Mouse (Mus musculus) heart, embryonic 14.5 days (tissue): ENCODE measurements around the gene Rad23a. TPM values are rescaled to one million over a fixed set of nuclear protein-coding genes. Genes with fewer than 3 reads are reported as not detected.

Source experiments
- ATAC-seq: fragments of 200-750 bp; cut with Nextera tagmentation; 2 replicates; pipeline ENCODE4 v1.8.0; 2017; ENCODE audit warnings: low read depth, moderate TSS enrichment; ENCODE audit not compliant: insufficient number of reproducible peaks, insufficient read depth, low FRiP score
- H3K27ac ChIP-seq, 2 experiments: fragments of 200-500 bp in 1 of 2; fragments of 300-500 bp in 1 of 2; sonication (generic) in 1 of 2; replicated peaks in 1 of 2; 2 replicates each; pipeline ENCODE4 v1.5.1; 2012 to 2014; ENCODE audit warnings: low read depth in 2 of 2, low read length in 2 of 2, control low read depth in 1 of 2, mild to moderate bottlenecking in 1 of 2, mixed read lengths in 1 of 2; ENCODE audit not compliant: control insufficient read depth in 1 of 2, insufficient read depth in 1 of 2
- H3K27me3 ChIP-seq: fragments of 300-500 bp; sonication (generic); 2 replicates; pipeline ENCODE4 v1.6.1; 2014; ENCODE audit warnings: mild to moderate bottlenecking, low read length, control low read depth; ENCODE audit not compliant: control insufficient read depth, insufficient read depth
- H3K36me3 ChIP-seq: fragments of 300-500 bp; sonication (generic); 2 replicates; pipeline ENCODE4 v1.6.1; 2014; ENCODE audit warnings: mild to moderate bottlenecking, control low read depth, low read length, mixed read lengths; ENCODE audit not compliant: control insufficient read depth, insufficient read depth
- H3K4me1 ChIP-seq, 2 experiments: fragments of 200-500 bp in 1 of 2; fragments of 300-500 bp in 1 of 2; sonication (generic) in 1 of 2; 2 replicates each; pipeline ENCODE4 v1.6.1; 2012 to 2014; ENCODE audit warnings: low read length in 2 of 2, control low read depth in 1 of 2, mixed read lengths in 1 of 2; ENCODE audit not compliant: control insufficient read depth in 2 of 2, insufficient read depth in 2 of 2
- H3K4me2 ChIP-seq: fragments of 300-500 bp; sonication (generic); 2 replicates; pipeline ENCODE4 v1.6.1; 2014; ENCODE audit warnings: mild to moderate bottlenecking, low read length
- H3K4me3 ChIP-seq, 2 experiments: fragments of 200-500 bp in 1 of 2; fragments of 300-500 bp in 1 of 2; sonication (generic) in 1 of 2; 2 replicates each; pipeline ENCODE4 v1.5.1; 2012 to 2014; ENCODE audit warnings: low read length in 2 of 2, mild to moderate bottlenecking in 2 of 2, control low read depth in 1 of 2, low read depth in 1 of 2, moderate library complexity in 1 of 2; ENCODE audit not compliant: control insufficient read depth in 1 of 2, insufficient read depth in 1 of 2
- H3K9ac ChIP-seq: fragments of 300-500 bp; sonication (generic); 2 replicates; pipeline ENCODE4 v1.6.1; 2014; ENCODE audit warnings: mild to moderate bottlenecking, low read length
- H3K9me3 ChIP-seq: fragments of 300-500 bp; sonication (generic); 2 replicates; pipeline ENCODE4 v1.6.1; 2016; ENCODE audit warnings: low read length, control low read depth; ENCODE audit not compliant: control insufficient read depth
- WGBS: fragments of 180-500 bp; shearing (Covaris S2); extraction: QIAGEN DNeasy Blood & Tissue Kit; methylation state at CpG from one replicate; pipeline ENCODE4 v1.1.7; 2014; 5-methylcytosine and 5-hydroxymethylcytosine counted together
- polyA plus RNA-seq: library from polyadenylated mRNA; unstranded; fragments of >200 nt; fragmentation: Nextera tagmentation; extraction: Ambion mirVana; gene quantifications from 2 replicates; pipeline ENCODE4 v1.2.1, GENCODE M21; 2014

Gene Rad23a
- polyA plus RNA-seq, 1 experiment from 2014 or later, result 122 TPM

DNA sequence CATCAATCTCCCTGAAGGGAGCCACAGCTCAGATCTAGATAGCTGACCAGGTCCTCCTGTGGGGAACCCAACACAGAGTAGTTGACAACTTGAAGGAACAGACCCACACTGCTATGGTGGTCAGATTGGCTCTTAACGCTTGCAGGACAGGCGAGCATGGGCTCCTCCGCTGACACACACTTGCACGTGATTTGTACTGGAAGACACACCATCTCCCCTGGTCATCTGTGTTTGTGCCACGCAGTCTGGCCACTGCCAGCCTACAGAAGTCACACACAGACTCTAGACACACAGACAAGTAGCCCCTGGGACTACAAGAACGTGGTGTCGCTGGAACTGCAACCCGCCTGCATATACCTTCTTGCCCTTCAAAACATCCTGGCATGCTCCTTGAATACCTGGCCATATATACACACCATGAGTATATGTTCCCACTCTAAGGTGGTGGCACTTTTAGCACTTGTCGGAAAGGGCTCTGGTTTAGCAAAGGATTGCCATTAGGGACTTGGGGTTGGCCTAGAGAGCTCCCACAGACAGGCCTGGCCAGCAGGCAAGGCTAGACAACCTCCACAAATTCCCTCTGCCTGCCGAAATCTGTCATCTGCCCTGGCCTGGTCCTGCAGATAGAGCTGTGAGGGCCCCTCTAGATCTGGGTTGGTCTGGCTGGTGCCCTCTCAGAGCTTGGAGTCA, 41.9 kb downstream of the Rad23a start:
- 0 out of 2 replicates have a peak, but pooled peaks have one; percentile 1 for ATAC-seq
- peaks cover 50% of the 10 kb centered on the region for H3K27me3 ChIP-seq
- H3K27ac ChIP-seq, result peak overlapping the region in 1 of 2 experiments; percentile 85; a peak in 3 of 4 replicates
- H3K4me1 ChIP-seq, result peaks cover 11 to 22% of the 10 kb centered on the region in 2 experiments
- WGBS, result 64% methylated on average over 10 of the region's 10 CpGs
- H3K9me3 ChIP-seq, result no peaks in the 10 kb centered on the region
- peak overlapping the region; percentile 95 for H3K9ac ChIP-seq
- peak overlapping the region; percentile 65 to 80 for H3K4me3 ChIP-seq
- H3K36me3 ChIP-seq, result peaks cover 12% of the 10 kb centered on the region
- peak overlapping the region; percentile 88 for H3K4me2 ChIP-seq

- peak overlapping the region; percentile 88 for H3K4me2 ChIP-seq
- H3K27me3 ChIP-seq, result peaks cover 50% of the 10 kb centered on the region
- ATAC-seq, result no peak
- peak overlapping the region; percentile 95 for H3K9ac ChIP-seq
- peaks cover 11 to 26% of the 10 kb centered on the region in 2 experiments for H3K4me1 ChIP-seq
- peak overlapping the region in 1 of 2 experiments; percentile 65; a peak in 1 of 4 replicates for H3K4me3 ChIP-seq
- peaks cover 12% of the 10 kb centered on the region for H3K36me3 ChIP-seq
- WGBS, result 75% methylated on average over 6 of the region's 6 CpGs
- no peaks in the 10 kb centered on the region for H3K9me3 ChIP-seq
- H3K27ac ChIP-seq, result no peak overlapping the region
Observed at GRCm38 (mm10) chr8:84797971-84798370, 42.5 kb downstream of the Rad23a start.

DNA sequence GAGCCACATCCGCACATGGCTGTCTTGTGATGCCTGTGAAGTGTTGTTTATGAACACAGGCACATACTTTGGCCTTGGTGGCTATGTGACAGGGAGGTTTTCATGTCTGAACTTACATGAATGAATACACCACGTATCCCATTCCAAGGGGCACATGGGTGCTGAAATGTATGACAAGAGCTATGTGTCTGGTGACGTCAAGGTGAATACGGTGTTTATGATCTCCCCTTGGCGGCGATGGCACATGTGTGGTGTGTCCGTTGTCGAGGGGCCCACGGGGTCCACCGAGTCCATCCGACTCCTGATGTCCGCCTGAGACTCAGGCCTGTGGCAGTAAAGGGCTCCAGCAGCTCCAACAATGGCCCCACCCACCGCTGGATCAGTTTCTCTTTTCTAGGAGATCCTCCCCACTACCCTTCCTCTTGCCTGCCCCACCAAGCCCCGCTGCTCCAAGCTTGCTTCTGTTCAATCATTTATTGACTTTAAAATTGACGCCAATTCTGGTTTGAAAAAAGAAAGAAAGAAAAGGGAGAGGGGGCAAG, 43.1 kb downstream of the Rad23a start:
- no peak overlapping the region for H3K27ac ChIP-seq
- H3K9ac ChIP-seq, result no peak overlapping the region
- H3K27me3 ChIP-seq, result peaks cover 46% of the 10 kb centered on the region
- no peaks in the 10 kb centered on the region for H3K9me3 ChIP-seq
- H3K4me1 ChIP-seq, result peaks cover 14 to 33% of the 10 kb centered on the region in 2 experiments
- no peak for ATAC-seq
- WGBS, result 82% methylated on average over 15 of the region's 15 CpGs
- H3K4me3 ChIP-seq, result no peak overlapping the region
- no peak overlapping the region for H3K4me2 ChIP-seq
- peaks cover 12% of the 10 kb centered on the region for H3K36me3 ChIP-seq

DNA sequence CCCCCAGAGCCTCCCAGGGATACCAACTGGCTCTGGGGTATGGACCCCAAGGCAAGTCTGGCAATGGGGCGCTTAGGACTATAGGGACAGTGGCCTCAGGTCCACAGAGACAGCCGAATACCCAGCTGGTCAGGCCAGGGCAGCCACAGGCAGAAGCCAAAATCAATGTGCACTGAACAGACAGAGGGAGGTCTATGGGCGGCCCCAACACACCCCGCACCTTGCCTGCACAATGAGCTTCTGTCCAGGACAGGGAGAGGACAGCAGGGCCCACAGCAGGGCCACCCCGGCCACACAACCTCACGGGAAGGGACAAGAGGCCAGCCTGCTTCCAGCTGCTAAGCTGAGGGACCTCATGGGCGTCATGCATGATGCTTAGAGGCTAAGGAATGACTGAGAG, 46.0 kb downstream of the Rad23a start:
- H3K4me2 ChIP-seq, result peak overlapping the region; percentile 35; the same call in 1 of the 2 replicates

DNA sequence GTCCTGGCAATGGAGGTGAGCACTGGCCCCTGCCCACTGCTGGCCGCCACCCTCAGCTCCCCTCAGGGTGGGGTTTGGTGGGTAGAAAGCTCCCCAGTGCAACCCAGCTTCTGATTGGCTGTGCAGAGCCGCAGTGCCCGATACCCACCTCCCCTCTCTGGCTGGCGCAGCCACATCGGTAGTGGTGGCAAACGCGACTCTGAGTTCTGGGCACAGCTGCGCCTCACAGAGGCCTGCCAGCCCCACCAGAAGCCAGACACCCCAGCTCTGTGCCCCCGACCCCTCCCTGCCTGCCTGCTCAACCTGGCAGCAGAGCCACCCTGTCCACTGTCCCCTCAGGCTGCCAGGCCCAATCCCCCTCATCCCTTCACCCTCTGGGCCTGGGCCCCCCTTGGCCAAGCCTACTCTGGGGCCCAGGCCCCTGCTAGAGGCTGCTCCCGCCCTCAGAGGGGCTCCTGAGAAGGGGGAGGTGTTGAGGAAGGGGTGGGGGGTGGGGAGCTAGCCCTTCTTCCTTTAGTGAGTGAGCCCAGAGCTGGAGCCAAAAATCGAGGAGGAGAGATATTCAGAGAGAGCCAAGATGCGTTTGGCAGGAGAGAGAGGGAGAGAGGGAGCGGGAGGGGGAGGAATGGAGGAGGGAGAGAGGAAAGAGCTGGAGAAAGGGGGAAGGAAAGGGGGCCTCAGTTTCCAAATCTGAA, 46.5 kb downstream of the Rad23a start:
- WGBS, result 53% methylated on average over 13 of the region's 13 CpGs
- Histone ChIP-seq H3K4me2 (peak overlapping the region; percentile 35), H3K4me1 (peaks cover 31 to 53% of the 10 kb centered on the region in 2 experiments), H3K27me3 (peaks cover 53% of the 10 kb centered on the region), H3K4me3 (no peak overlapping the region), H3K27ac (peak overlapping the region; percentile 9 to 62; a peak in 2 of 4 replicates), H3K9ac (peak overlapping the region; percentile 57; the same call in 1 of the 2 replicates), H3K9me3 (no peaks in the 10 kb centered on the region), H3K36me3 (peaks cover 12% of the 10 kb centered on the region)
- ATAC-seq, result peak; percentile 24; the same call in 1 of the 2 replicates

More for the DNA sequence above, 46.0 kb downstream of the Rad23a start:
- Histone ChIP-seq H3K9ac (peak overlapping the region; percentile 57; the same call in 1 of the 2 replicates), H3K9me3 (no peaks in the 10 kb centered on the region), H3K4me3 (no peak overlapping the region), H3K36me3 (peaks cover 12% of the 10 kb centered on the region), H3K4me1 (peaks cover 27 to 49% of the 10 kb centered on the region in 2 experiments), H3K27ac (peak overlapping the region; percentile 9 to 62; a peak in 3 of 4 replicates), H3K27me3 (peaks cover 48% of the 10 kb centered on the region)
- no peak for ATAC-seq
- WGBS, result 68% methylated on average over 7 of the region's 7 CpGs

DNA sequence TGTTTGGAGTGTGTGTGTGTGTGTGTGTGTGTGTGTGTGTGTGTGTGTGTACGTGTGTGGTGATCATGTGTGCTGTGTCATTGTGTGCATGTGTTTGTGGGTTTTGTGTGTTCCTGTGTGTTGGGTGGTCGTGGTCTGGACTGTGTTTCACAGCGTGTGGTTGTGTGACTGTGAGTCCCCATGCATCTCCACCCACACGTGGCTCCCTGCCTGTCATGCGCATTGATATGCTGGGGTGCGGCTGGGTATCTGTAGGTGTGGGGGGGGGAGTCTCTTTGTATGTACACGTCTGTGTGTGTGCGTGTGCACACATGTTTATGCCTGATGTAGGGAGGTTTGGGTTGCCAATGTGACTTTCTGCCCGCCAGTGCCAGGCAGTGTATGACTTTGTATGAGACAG, 47.3 kb downstream of the Rad23a start:
- no peak overlapping the region for H3K9ac ChIP-seq
- no peak overlapping the region for H3K27ac ChIP-seq
- peaks cover 26 to 53% of the 10 kb centered on the region in 2 experiments for H3K4me1 ChIP-seq
- no peaks in the 10 kb centered on the region for H3K9me3 ChIP-seq
- H3K36me3 ChIP-seq, result peaks cover 12% of the 10 kb centered on the region
- H3K4me2 ChIP-seq, result no peak overlapping the region
- H3K4me3 ChIP-seq, result no peak overlapping the region
- 87% methylated on average over 9 of the region's 9 CpGs for WGBS
- peaks cover 53% of the 10 kb centered on the region for H3K27me3 ChIP-seq
- ATAC-seq, result no peak

DNA sequence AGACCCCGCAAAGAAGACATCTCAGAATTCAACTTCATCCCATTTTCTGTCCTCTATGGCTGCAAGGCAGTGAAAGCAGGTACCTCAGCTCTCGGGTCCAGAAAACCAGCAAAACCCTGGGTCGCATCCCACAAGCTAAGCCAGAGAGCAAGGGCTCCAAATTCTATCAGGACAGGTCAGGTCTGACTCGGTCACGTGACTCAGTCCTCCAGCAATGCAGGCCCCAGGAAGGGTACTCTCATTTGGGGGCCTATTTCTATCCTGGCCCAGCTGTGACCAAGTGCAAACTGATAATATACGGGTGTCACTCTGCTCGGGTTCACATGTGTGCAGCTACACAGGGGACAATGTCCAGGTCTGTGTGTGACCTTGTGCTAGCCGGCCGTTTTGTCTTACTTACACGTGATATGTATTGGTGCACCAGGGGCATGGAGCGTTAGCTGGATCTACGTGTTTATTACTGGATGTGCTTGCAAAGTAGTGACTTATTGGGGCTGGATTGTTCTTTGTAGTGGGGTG, 48.0 kb downstream of the Rad23a start:
- no peak overlapping the region for H3K4me3 ChIP-seq
- no peaks in the 10 kb centered on the region for H3K9me3 ChIP-seq
- H3K27me3 ChIP-seq, result peaks cover 53% of the 10 kb centered on the region
- no peak for ATAC-seq
- peaks cover 28 to 51% of the 10 kb centered on the region in 2 experiments for H3K4me1 ChIP-seq
- H3K27ac ChIP-seq, result no peak overlapping the region
- no peak overlapping the region for H3K9ac ChIP-seq
- peaks cover 12% of the 10 kb centered on the region for H3K36me3 ChIP-seq
- H3K4me2 ChIP-seq, result no peak overlapping the region
- WGBS, result 65% methylated on average over 12 of the region's 12 CpGs
